Mouse (Mus musculus): ENCODE measurements around the gene Lrrc8a.
A peak's percentile ranks its signal among the peaks of the same experiment; 100 is the strongest.

Gene Lrrc8a

DNA sequence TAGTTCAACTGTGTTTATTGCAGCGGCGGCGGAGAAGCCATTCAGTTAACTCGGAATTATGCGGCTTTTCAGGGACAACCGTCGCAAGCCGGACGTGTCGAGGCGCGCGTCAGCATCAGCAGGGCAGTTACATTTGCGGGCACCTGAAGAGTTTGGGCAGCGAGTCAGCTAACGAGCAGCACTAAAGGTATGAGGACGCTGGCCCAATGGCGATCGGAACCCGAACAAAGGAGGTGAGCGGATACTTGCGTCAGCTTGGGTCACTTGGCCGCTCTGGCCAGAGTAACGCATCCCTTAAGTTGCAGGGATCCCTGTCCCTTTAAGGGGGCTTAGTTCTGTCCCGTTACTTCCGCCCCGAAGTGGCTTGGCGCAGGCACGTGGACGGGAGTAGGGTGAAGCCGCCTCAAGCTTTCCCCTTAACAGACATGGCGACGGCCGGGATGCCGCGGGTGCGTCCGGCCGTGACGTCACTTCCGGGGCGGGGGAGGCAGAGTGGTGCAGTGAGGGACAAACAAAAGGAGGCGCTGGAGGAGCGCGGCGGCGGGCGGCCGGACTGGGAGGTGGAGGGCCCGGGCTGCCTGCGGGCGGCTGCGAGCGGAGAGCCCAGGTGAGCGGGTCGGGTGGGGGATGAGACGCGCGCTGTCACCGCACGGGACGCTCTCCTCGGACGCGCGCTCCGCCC lies at the start of gene Lrrc8a:
Gene Lrrc8a (plus strand): TSS at position 517 of the 682 bp plus-strand sequence.
- peak; percentile 99 for DNase-seq (ENCODE audit: low read depth, low spot score)

DNA sequence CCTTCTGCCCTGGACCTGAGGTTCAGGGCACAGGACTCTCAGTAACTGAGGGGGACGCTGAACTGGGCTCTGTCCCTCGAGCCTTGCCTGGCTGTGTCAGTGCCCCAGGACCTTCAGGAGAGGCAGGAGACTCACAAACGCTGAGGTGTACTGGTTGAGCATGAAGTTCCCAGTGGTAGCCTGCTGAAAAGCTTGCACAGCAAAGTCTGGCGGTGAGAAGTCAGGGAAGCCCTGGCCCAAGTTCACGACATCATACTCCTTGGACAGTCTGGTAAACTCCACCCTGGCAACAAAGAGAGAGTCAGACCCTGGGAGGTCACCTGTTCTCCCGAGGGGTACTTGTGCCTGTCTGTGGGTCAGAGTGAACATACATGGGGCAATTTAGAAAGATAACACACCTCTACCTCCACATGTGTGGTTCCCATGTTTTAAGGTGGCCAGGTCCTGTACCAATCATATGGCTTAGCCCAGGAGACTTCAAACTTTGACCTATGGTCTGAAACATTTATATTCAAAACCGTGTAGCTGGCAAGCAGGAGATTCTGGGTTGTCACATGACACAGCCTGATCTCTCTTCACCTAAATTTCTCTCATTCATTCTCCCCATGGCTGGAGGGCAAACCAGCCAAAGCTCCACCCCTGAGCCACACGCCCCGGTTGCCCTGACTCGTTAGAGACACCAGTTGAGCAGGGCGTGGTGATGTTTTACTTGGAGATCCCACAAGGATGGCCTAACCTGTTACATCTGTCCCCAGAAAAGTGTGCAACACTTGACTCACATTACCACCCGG lies 45.5 kb upstream of the Lrrc8a start:
- DNase-seq (ENCODE audit: low read depth, low spot score): no peak

DNA sequence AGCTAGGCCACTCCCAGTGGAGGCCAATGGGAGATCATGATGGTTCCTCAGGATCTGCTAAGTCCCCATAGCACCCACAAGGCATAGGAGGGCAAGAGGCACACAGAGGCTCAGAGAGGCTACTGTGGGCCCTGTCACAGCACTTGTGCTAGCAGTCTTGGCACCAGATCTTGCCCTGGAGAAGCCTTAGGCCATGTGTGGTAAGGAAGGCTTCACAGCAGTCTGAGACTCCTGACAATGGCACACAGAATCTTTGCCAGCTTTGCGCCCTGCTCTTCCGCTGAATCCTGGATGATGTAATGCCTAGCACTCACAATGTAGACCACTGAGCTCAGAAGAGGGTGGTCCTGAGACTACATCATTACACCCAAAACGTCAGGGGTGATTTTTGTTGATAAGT lies 42.9 kb upstream of the Lrrc8a start:
- no peak for DNase-seq (ENCODE audit: low read depth, low spot score)

DNA sequence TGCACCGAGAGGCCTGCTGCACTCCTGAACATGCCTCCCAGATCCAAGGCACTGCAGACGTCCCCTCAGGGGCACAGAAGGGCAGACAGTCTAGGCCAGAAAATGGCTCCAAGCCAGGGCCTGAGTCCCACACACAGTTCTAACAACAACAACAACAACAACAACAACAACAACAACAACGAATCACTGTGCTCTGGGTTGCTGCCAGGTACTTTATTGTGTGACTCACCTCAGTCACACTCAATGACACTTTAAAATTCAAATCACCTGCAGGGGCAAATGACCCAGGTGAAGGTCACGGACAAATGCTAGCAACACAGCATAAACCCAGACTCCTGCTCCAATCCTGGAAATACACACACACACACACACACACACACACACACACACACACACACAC lies 39.5 kb upstream of the Lrrc8a start:
- no peak for DNase-seq (ENCODE audit: low read depth, low spot score)

DNA sequence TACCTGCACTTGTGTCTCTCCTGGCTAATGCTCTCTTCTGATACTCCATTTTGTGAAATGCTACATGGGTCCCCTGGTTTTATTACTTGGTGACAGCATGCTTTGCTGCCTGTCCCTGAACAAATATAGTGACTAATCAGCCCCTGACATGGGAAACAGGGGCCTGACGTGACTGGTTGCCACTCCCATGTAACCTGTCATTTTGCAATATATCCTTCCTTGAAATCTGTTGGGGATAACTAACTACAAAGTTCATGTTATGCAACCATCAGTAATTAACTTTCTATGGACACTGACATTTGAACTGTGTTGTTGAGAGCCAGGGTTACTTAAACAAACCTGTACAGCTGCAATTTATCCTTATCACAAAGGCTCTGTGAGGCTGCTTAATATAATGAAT lies 37.5 kb upstream of the Lrrc8a start:
- no peak for DNase-seq (ENCODE audit: low read depth, low spot score)

DNA sequence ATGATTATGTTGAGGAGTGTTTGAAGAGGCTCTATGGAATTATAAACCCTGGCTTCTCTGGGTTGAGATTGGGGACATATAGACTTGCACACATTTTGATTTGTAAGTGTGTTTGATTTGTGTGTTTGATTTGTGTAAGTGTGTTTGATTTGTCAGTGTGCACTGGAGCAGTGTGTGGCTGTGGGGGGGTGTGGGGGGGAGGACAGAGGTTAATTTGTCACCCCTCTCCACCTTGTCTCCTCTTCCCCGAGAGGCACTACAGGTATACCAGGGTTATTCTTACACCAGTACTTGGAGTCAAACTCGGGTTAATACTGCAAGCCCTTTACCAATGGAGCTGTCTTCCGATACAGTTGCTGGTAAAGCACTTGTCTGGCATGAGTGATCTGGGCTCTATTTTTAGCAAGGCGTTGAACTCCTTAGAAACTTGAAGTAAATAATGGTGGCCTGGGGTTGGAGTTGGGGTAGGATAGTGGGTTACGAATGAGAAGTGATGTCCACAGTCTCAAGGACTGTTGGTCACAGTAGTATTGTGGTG lies 37.1 kb upstream of the Lrrc8a start:
- no peak for DNase-seq (ENCODE audit: low read depth, low spot score)

DNA sequence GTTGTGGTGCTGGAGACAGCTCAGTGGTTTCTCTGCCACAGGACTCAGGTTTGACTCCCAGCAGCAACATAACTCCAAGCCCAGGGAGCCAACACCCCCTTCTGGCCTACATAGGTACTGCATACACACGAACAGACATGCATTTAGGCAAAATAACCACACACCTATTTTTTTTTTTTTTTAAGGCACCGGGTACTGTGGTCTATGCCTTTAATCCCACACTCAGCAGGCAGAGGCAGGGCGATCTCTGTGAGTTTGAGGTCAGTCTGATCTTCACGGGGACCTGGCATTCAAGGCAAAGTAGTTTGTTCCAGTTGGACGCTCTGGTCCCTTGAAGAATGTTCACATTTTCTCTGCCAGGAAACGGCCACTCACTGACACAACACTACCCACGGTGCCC lies 34.1 kb upstream of the Lrrc8a start:
- DNase-seq (ENCODE audit: low read depth, low spot score): peak; percentile 90

DNA sequence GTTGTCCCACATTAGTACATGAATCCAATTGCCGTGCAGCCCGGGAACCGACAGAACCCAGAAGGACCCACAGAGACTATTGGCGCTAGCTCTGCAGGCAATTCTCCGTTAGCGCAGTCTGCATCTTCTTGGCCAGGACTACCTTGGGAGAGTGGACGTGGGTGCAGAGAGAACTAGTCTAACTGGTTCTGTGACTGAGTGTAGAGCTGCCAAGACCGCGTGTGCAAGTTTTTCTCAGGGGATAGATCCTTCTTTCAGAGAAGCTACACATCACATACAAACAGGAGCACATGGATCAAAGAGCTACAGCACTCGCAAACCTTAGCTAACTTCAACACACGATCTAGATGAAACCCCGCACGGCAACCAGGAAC lies 32.3 kb upstream of the Lrrc8a start:
- DNase-seq (ENCODE audit: low read depth, low spot score): no peak

DNA sequence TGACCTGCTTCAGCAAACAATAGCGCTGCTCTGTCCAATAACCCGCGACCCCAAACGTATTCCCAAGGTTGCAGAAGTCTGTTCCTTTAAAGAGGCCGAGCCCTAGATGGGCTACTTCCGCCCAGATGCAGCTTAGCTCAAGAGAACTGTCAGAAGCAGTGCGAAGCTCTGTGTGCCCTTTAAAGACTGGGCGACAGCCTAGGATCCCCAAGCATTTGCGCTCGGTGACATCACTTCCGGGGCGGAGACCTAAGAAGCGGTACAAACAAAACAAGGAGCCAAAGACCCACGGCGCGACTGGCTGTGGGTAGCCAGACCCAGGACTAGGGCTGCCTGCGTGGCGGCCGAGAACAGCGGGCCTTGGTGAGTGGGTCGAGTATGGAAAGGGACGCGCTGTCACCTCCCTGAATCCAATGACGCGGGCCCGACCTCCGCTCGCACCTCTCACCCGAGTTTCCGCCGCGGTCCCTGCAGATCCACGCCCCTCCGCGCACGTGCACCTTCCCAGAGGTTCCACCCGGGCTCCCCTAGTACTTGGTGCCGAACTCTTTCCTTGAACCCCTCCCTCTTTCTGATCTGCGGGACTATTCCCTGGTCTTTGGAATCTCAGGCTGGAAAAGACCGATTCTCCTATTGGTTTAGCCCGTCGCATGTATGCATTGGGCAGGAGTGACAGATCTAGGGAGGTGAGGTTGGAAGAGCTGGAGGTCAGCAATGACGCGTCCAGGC lies 31.7 kb upstream of the Lrrc8a start, which contains the start of gene Kyat1:
Gene Kyat1 (minus strand): TSS at position 219 of the 729 bp plus-strand sequence.
- DNase-seq (ENCODE audit: low read depth, low spot score): peak; percentile 94

DNA sequence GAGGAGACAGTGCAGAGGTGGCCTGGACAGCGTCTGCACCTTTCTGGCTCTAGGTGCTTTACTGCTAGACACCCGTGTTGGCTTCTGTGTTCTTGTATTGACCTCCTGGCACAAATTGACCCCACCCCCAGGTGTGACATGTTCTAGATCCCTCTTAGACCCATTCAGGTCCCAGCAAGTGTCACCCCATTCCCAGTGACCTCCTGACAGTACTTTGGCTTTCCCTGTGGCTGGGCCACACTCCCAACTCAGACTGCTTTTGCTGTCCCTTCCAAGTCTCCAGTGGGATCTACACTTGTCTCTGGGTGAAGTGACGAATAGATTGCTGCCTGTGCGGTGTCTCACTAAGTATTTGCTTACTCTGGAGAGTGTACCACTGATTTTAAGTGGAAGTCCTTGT lies 30.1 kb upstream of the Lrrc8a start:
- no peak for DNase-seq (ENCODE audit: low read depth, low spot score)

DNA sequence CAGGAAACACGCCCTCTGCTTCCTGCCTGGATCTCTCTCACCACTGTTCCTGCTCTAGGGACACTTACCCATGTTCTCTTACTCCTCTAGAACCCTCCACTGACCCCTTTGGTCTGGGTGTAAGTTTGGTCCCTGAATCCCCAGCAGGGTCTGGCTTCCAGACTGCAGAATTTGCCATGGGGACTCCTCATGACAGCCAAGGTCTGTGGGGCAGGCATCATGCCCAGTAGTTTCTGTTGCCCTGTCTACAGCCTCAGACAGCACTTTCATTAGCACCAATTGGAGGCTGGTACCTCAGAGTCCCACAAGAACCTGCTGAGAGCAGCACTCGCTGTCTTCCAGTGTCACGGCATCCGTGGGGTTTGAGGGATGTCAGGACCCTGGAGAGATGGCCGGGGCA lies 29.6 kb upstream of the Lrrc8a start:
- DNase-seq (ENCODE audit: low read depth, low spot score): no peak

DNA sequence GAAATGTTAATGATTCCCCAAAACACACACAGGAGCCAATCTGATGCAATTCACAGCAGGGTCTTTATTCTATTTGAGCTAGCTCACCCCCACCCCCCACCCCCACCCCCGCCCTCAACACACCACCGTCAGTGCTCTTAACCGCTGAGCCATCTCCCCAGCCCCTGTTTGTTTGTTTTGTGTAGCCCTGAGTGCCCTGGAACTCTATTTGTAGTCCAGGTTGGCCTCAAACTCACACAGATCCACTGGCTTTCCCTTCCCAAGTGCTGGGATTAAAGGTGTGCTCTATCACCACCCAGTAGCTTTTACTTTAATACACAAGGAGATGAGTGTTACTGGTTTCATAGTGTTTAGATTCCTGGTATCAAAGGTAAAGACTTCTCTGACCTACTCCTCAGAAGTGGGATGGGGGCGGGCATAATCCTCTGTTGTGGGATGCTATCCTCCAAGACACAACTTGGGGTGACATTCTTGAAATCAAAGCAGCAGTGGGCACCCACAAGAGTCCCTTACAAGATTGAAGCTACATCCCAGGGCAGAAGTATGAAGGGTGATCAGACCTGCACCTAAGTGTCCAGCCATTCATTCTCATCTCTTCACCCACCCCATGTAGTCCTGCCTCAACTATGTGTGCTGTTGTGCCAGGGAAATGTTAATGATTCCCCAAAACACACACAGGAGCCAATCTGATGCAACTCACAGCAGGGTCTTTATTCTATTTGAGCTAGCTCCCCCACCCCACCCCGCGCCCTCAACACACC lies 25.9 kb upstream of the Lrrc8a start:
- no peak for DNase-seq (ENCODE audit: low read depth, low spot score)

DNA sequence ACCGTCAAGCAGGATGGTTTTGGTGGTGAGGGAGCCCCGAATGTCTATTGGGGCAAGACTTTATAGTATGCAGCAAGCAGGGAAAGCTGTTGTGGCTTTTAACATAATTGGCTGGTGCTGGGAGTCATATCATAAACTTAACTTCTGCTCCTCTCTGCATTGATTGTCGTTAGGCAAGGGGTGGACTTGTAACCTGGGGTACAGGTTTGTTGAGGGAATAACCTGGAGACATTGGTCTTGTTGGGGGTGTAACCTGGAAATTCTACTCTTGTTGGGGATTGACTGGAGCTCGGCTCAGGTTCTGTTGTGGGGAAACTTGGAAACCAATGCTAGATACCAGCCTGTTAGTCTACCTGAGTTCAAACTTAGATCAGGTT lies 25.4 kb upstream of the Lrrc8a start:
- DNase-seq (ENCODE audit: low read depth, low spot score): no peak

DNA sequence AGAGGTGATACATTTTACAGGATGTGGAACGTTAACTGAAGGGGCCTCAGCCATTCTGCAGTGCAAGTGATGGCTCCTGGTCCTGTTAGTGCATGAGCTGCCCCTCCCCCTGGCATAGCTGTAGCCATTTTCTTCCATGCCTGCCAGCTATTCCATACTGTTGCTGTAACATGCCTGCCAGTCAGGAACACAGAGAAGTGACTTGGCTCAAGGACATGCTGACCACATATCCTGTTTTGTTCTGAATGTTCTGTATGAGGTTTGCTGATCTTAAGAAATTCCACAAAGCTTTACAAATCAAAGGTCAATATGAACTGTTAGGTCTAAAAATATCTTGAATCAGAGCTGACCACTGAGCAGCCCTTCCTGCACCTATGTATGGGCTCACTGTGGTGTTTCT lies 24.6 kb upstream of the Lrrc8a start:
- DNase-seq (ENCODE audit: low read depth, low spot score): no peak

DNA sequence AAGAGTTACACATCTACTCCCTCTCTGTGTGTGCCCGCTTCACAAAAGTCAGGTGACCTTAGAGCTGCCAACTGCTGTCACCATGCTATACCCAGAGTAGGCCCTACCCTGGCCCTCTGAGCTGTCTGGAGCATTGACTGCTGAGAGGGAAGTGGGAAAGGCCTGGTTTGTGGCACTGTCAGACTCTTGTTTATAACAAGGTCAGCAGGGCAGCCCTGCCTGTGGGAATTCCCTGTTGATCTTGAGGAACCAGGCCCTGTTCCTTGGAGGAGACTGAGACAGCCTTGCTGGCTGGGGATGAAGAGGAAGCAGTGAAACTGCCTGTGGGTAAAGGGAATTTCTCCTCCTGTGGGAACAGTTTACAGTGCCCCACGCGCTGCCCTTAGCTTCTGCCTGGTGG lies 22.8 kb upstream of the Lrrc8a start:
- DNase-seq (ENCODE audit: low read depth, low spot score): no peak

DNA sequence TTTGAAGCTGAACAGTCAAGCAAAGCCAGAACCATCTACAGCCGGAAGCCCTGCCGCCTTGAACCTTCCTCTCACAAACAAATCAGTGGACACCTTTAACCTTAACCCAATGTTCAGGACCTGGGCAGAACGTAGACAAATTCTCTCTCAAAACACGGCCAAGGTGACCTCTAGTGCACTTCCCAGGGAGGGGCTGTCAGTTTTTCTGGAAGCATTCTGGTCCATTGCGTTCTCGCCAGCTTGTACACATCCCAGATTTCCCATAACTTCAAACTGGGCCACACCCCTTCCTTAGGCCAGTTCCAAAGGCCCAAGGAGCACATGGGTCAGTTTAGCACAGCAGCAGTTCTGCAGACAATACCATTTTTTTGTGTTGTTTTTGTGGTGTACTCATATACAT lies 22.0 kb upstream of the Lrrc8a start:
- DNase-seq (ENCODE audit: low read depth, low spot score): peak; percentile 45

DNA sequence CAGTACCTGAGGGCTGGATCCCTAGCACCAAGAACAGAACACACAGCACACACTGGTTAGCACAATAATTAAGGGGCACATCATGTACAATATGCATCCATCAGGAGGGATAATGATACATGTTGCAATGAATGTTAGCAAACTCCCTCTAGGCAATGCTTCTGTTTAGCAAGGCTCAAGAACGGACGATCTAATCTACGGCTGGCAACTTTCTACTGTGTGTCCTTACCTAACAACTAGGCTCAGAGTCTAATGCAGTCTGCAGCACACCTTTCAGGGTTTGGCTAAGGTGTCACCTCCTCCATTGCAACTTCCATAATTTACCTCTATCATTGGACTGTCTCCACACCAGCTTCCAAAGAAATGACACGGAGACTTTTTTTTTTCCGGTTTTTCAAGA lies 21.2 kb upstream of the Lrrc8a start:
- DNase-seq (ENCODE audit: low read depth, low spot score): no peak

DNA sequence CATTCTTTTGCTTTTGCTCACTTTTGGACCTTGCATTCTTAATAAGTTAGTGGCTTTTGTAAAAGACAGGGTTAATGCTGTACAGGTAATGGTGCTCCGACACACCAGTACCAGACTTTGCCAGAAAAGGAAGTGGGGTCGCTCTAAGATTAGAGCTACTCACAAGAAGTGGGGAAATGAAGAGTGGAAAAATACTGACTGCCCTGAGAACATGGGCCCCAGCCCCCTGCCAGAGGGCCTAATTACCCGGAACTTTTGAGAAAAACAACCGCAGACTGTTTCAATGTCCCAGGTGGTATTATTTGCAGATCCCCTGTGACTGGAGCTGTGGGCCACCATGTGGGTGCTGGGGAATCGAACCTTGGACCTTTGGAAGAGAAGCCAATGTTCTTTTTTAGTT lies 1.9 kb upstream of the Lrrc8a start:
- DNase-seq (ENCODE audit: low read depth, low spot score): no peak

DNA sequence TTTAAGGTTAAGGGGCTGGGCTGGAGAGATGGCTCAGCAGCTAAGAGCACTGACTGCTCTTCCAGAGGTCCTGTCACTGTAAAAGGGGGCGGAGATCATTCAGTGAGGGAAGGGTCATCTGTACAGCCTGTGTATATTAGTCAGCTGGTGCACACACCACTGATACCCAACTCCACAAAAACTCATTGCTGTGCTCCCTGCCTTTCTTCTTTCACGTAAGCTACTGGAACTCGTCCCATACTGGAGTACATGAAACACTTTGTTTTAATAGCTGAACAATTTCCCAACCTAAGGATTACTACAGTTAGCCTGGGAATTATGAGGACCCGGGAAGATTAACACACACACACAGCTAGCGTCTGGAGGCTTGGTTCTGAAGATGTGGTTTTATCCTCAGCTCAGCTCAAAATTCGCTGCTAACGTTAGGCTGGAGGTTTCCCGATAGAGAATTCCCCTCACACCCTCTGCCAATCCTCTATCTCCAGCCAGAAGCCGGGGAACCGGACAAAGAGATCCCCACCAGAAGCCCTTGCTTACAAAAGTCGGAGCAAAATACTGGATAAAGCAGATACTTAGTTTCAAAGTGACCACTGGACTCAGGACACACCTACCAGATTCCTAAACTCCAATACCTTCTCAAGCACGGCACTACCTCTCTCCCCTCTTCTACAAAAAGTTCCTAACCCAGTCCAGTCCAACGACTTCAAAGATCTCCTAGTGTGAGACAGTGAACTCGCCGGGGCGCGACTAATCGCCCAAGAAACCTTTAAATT lies 903 bp upstream of the Lrrc8a start:
- DNase-seq (ENCODE audit: low read depth, low spot score): no peak

DNA sequence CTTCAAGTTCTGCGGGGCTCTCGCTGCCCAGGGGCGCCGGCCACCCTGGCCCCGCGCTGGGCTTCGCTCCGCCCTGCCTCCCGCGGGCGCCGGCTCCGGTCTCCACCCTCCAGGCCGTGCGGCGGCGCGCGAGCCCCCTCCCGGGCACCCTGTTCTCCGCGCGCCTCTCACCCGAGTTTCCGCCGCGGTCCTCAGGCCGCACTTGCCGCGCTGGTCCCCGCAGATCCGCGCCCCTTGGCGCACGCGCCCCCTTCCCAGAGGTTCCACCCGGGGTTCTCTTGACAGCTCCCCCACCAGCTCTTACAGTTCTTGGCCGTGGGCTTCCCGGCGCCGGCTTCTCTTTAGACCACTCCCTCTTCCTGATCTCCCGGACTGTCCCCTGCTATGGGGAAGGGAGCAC lies 366 bp downstream of the Lrrc8a start:
- DNase-seq (ENCODE audit: low read depth, low spot score): peak; percentile 73

DNA sequence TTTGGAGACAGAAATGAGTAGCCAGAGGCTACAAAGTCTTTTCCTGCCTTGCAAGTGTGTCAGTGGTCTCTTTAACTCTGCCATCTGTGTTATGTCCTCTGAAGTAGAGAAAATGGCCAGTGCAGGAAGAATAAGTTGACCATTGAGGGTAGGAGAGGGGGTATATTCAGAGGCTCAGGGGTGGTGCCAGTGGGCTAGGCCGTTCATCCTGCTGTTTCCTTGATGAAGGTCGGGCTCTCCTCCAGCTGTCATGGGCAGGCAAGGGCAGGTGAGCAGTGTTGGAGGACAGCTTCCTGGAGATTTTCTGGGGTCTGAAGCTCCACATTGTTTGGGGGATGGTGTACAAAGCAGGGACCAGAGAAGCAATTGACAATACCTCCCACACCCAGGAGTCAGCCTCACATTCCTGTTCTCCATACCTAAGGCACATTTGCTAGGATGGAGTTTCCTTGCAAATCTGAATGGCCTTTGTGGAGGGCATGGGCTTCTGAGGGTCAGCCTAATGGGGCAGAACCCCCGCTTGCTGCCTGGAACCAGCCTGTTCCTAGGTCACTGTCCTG lies 1.5 kb downstream of the Lrrc8a start:
- no peak for DNase-seq (ENCODE audit: low read depth, low spot score)

Measured in ZHBTc4 (cell line).